Mouse (Mus musculus) layer of hippocampus, postnatal 25 days (tissue): ENCODE measurements around the gene Tomt. TPM values are rescaled to one million over a fixed set of nuclear protein-coding genes. Genes with fewer than 3 reads are reported as not detected.

Experiments used
- DNase-seq, 2 experiments: peaks; one replicate each; pipeline ENCODE4 v3.0.0; 2022; ENCODE audit warnings: mixed read lengths in 2 of 2, low spot score in 1 of 2; ENCODE audit errors: extremely low spot score in 1 of 2
- microRNA-seq, 2 experiments: library from miRNA; unstranded; fragments of <30 nt; microRNA quantifications; one replicate each; pipeline ENCODE4 v1.2.0; 2021
- total RNA-seq, 2 experiments: library from RNA; stranded (reverse); gene quantifications; 2 replicates each; pipeline ENCODE4 v1.2.3; 2021

The Tomt gene
- total RNA-seq, 2 experiments from 2014 or later = not detected

- no peak for DNase-seq
These were observed 45.2 kb downstream of the Tomt start for GRCm38 (mm10) chr7:101860978-101861377.

- no peak for DNase-seq
These were observed 47.8 kb downstream of the Tomt start for GRCm38 (mm10) chr7:101858362-101858761.

- DNase-seq = no peak
These were observed 49.1 kb downstream of the Tomt start, which contains the start of gene Folr2 for GRCm38 (mm10) chr7:101857094-101857493. Gene Folr2, minus strand, starts transcription at chr7:101857194.

- no peak for DNase-seq
These were observed 52.3 kb downstream of the Tomt start for GRCm38 (mm10) chr7:101853816-101854215.

GRCm38 (mm10) chr7:101852846-101853245, 53.3 kb downstream of the Tomt start:
- DNase-seq = no peak

GRCm38 (mm10) chr7:101851689-101852088, 54.5 kb downstream of the Tomt start:
- DNase-seq = no peak

Small RNA genes lying within 50 kb of the gene (microRNA-seq; reads per million reads assigned to microRNA genes)
- 0 reads per million in 2 experiments for gene Gm22655

Other genes with a start within 250 kb of the Tomt start
- 10 to 100 TPM; 55.1 to 56.1 TPM for gene Clpb, start 242.7 kb downstream of the Tomt start, total RNA-seq
- not detected for gene Phox2a, start 88.0 kb downstream of the Tomt start, total RNA-seq
- 10 to 100 TPM; 31.6 to 44.8 TPM for gene Inppl1, start 68.1 kb downstream of the Tomt start, total RNA-seq
- gene Folr2, start 49.2 kb downstream of the Tomt start, total RNA-seq = under 1 TPM in 1 of 2 experiments, not detected in 1; 0.71 TPM
- gene Anapc15, start 42.6 kb downstream of the Tomt start, total RNA-seq = 10 to 100 TPM; 28.4 to 35.1 TPM
- 1 to 10 TPM; 1.9 to 2.1 TPM for gene Folr1, start 35.6 kb downstream of the Tomt start, total RNA-seq
- 100 to 1,000 TPM in 1 of 2 experiments, 10 to 100 TPM in 1; 97.8 to 102 TPM for gene Lamtor1, start 455 bp downstream of the Tomt start, total RNA-seq
- 1 to 10 TPM; 6.0 to 6.8 TPM for gene Lrrc51, start 27.5 kb upstream of the Tomt start, total RNA-seq
- gene Numa1, start 27.8 kb upstream of the Tomt start, total RNA-seq = 10 to 100 TPM; 89.0 to 98.9 TPM
- gene Il18bp, start 112.3 kb upstream of the Tomt start, total RNA-seq = 1 to 10 TPM; 4.0 to 9.1 TPM
- gene Rnf121, start 159.1 kb upstream of the Tomt start, total RNA-seq = 10 to 100 TPM; 38.4 to 39.3 TPM
- gene Xndc1, start 159.2 kb upstream of the Tomt start, total RNA-seq = 10 to 100 TPM; 24.7 to 26.4 TPM
- 1 to 10 TPM; 2.0 to 2.2 TPM for gene Xntrpc, start 159.4 kb upstream of the Tomt start, total RNA-seq
- under 1 TPM; 0.52 to 0.69 TPM for gene Trpc2, start 176.8 kb upstream of the Tomt start, total RNA-seq
- not detected for gene Art1, start 195.4 kb upstream of the Tomt start, total RNA-seq
- not detected for gene Art5, start 203.1 kb upstream of the Tomt start, total RNA-seq
- gene Chrna10, start 210.5 kb upstream of the Tomt start, total RNA-seq = under 1 TPM; 0.10 to 0.19 TPM